ENCODE assay signal across 25 mouse cellular contexts in genomic region chr11:117743454-117744030, GRCm38 (mm10). TPM values are rescaled to one million over a fixed set of nuclear protein-coding genes. Genes with fewer than 3 reads are reported as not detected.
DNase-seq lines count a peak whose midpoint lies in the region; ATAC-seq lines count a peak whose summit lies in the region.
"Had no signal": no experiment of that assay in that cellular context is flagged by ENCODE, and none has a peak within 500 bp of the region (broad histone marks: within the 10 kb centered on the region; RNA-seq: fewer than 3 reads in every experiment).

No protein-coding gene starts in this region.

- H3K27me3 ChIP-seq in liver, embryonic 11.5 days (replicated peaks; ENCODE audit: control insufficient read depth, insufficient read depth, low read length) = no peaks in the 10 kb centered on the region
- H3K27me3 ChIP-seq in embryonic facial prominence, embryonic 14.5 days (replicated peaks; ENCODE audit: control insufficient read depth, insufficient read depth, low read length) = no peaks in the 10 kb centered on the region
- H3K27me3 ChIP-seq: liver, embryonic 15.5 days had no signal

- no peak overlapping the region for H3K27ac ChIP-seq in liver, embryonic 11.5 days (ENCODE audit: low read depth, low read length)
- no peak overlapping the region for H3K27ac ChIP-seq in embryonic facial prominence, embryonic 14.5 days (replicated peaks; ENCODE audit: low read depth, low read length)
- H3K27ac ChIP-seq: forebrain, embryonic 10.5 days; liver, embryonic 15.5 days; midbrain, embryonic 10.5 days had no signal

- DNase-seq in liver, embryonic 11.5 days (ENCODE audit: low spot score) = no peak
- no peak for DNase-seq in liver
- DNase-seq in c-Kit-positive CD71-positive TER-119-negative erythroid progenitor cells, embryonic 14.5 days (ENCODE audit: low read depth) = peak; percentile 3
- DNase-seq in embryonic facial prominence, embryonic 14.5 days (ENCODE audit: low spot score) = peak; percentile 24
- DNase-seq in thymus, postnatal 4 days = no peak
- no peak for DNase-seq in heart, postnatal 10 days
- no peak for DNase-seq in lung, adult 18-20 months
- DNase-seq: adrenal gland, postnatal 36 days; cerebellum, adult 18-20 months; cerebellum, postnatal 25 days; forebrain, postnatal 0 days; gastrocnemius, postnatal 10 days; heart, adult 11 months; lung, postnatal 14 days; right cerebral cortex, adult 18-20 months; thymus, adult 18-20 months had no signal

- 50% methylated on average over 4 of the region's 4 CpGs for WGBS in liver, embryonic 11.5 days
- WGBS in embryonic facial prominence, embryonic 14.5 days = 33% methylated on average over 4 of the region's 4 CpGs

- H3K4me3 ChIP-seq in liver, embryonic 11.5 days (ENCODE audit: low read depth, low read length) = no peak overlapping the region
- H3K4me3 ChIP-seq in embryonic facial prominence, embryonic 14.5 days (ENCODE audit: low read depth, low read length) = no peak overlapping the region
- H3K4me3 ChIP-seq: forebrain, embryonic 10.5 days; liver, embryonic 15.5 days; midbrain, embryonic 10.5 days had no signal

- no peaks in the 10 kb centered on the region; the same call in 1 of the 2 replicates for H3K4me1 ChIP-seq in liver, embryonic 11.5 days (replicated peaks; ENCODE audit: control insufficient read depth, insufficient read depth, low read length)
- H3K4me1 ChIP-seq in embryonic facial prominence, embryonic 14.5 days (ENCODE audit: control insufficient read depth, insufficient read depth, low read length) = peaks cover 3% of the 10 kb centered on the region; the same call in 1 of the 2 replicates
- H3K4me1 ChIP-seq: forebrain, embryonic 10.5 days; midbrain, embryonic 10.5 days had no signal

- intact Hi-C loops in heart, postnatal 10 days (cut with DNase I) = no loop called here

- no peaks in the 10 kb centered on the region for H3K9me3 ChIP-seq in liver, embryonic 11.5 days (ENCODE audit: control insufficient read depth, low read length)
- no peaks in the 10 kb centered on the region for H3K9me3 ChIP-seq in embryonic facial prominence, embryonic 14.5 days (ENCODE audit: control insufficient read depth, low read length)
- H3K9me3 ChIP-seq: forebrain, embryonic 10.5 days; G1E; liver, embryonic 15.5 days; midbrain, embryonic 10.5 days had no signal

- no peak overlapping the region for H3K9ac ChIP-seq in liver, embryonic 11.5 days (ENCODE audit: low read depth, low read length)
- no peak overlapping the region for H3K9ac ChIP-seq in embryonic facial prominence, embryonic 14.5 days (ENCODE audit: low read depth, low read length)
- H3K9ac ChIP-seq: forebrain, postnatal 0 days; liver, embryonic 15.5 days had no signal

- H3K36me3 ChIP-seq in liver, embryonic 11.5 days (ENCODE audit: control insufficient read depth, insufficient read depth, low read length) = peaks cover 40% of the 10 kb centered on the region
- H3K36me3 ChIP-seq in embryonic facial prominence, embryonic 14.5 days (ENCODE audit: control insufficient read depth, insufficient read depth, low read length) = peaks cover 99% of the 10 kb centered on the region

- no peak overlapping the region for H3K4me2 ChIP-seq in liver, embryonic 11.5 days
- H3K4me2 ChIP-seq in embryonic facial prominence, embryonic 14.5 days (ENCODE audit: low read depth, low read length) = no peak overlapping the region
- H3K4me2 ChIP-seq: liver, embryonic 15.5 days had no signal

- 0 out of 2 replicates have a peak, but pooled peaks have one; percentile 41 for ATAC-seq in liver, embryonic 11.5 days (replicated peaks; ENCODE audit: low FRiP score)
- no peak for ATAC-seq in embryonic facial prominence, embryonic 14.5 days (ENCODE audit: low read depth)
- ATAC-seq in megakaryocyte progenitor cell, adult 5-6 weeks (replicated peaks; ENCODE audit: poor library complexity) = 0 out of 2 replicates have a peak, but pooled peaks have one; percentile 14
- ATAC-seq: forebrain, postnatal 0 days; hindbrain, embryonic 16.5 days; intestine, embryonic 16.5 days had no signal

RNA-seq across cellular contexts. Expression of gene Tmc8, which starts 38.3 kb away (rescaled TPM):
- 18.6 and 18.8 TPM in 2 replicates for polyA plus RNA-seq in liver, embryonic 11.5 days (2014; fragmentation: Nextera tagmentation; extraction: Ambion mirVana)
- polyA plus RNA-seq in embryonic facial prominence, embryonic 14.5 days (2014; fragmentation: Nextera tagmentation; extraction: Ambion mirVana) = 1.1 and 1.3 TPM in 2 replicates
- 2.1 and 3.1 TPM in 2 replicates for total RNA-seq in megakaryocyte progenitor cell, adult 5-6 weeks (2015)
- total RNA-seq in megakaryocyte progenitor cell, adult 5-6 weeks (2017) = 2.0 and 2.1 TPM in 2 replicates
- total RNA-seq in heart, postnatal 10 days (2021) = 1 to 10 TPM; 4.4 to 6.4 TPM

RNA-seq across cellular contexts. Expression of gene Tmc6, which starts 38.5 kb away (rescaled TPM):
- 61.2 and 62.1 TPM in 2 replicates for polyA plus RNA-seq in liver, embryonic 11.5 days (2014; fragmentation: Nextera tagmentation; extraction: Ambion mirVana)
- polyA plus RNA-seq in embryonic facial prominence, embryonic 14.5 days (2014; fragmentation: Nextera tagmentation; extraction: Ambion mirVana) = 16.5 and 17.6 TPM in 2 replicates
- total RNA-seq in megakaryocyte progenitor cell, adult 5-6 weeks (2015) = 34.0 and 50.6 TPM in 2 replicates
- total RNA-seq in megakaryocyte progenitor cell, adult 5-6 weeks (2017) = 8.6 and 13.1 TPM in 2 replicates
- total RNA-seq in heart, postnatal 10 days (2021) = 10 to 100 TPM; 29.4 to 33.7 TPM

RNA-seq across cellular contexts. Expression of gene 6030468B19Rik, which starts 53.9 kb away (rescaled TPM):
- 49.3 and 54.3 TPM in 2 replicates for polyA plus RNA-seq in liver, embryonic 11.5 days (2014; fragmentation: Nextera tagmentation; extraction: Ambion mirVana)
- not detected in 2 replicates for polyA plus RNA-seq in embryonic facial prominence, embryonic 14.5 days (2014; fragmentation: Nextera tagmentation; extraction: Ambion mirVana)
- total RNA-seq in megakaryocyte progenitor cell, adult 5-6 weeks (2015) = 0.37 and 0.76 TPM in 2 replicates
- not detected in 2 replicates for total RNA-seq in megakaryocyte progenitor cell, adult 5-6 weeks (2017)
- total RNA-seq in heart, postnatal 10 days (2021) = not detected
- total RNA-seq: adrenal gland, postnatal 36 days; forebrain, postnatal 0 days; gastrocnemius, postnatal 10 days; monocyte, adult 5-6 weeks had no signal
- polyA plus RNA-seq: forebrain, postnatal 0 days; hindbrain, embryonic 16.5 days; kidney, embryonic 14.5 days had no signal

Comparison
In these comparisons a context has a peak if more than half of its experiments do, and no peak if none do; other contexts are left out.
1. DNase-seq: peak in c-Kit-positive CD71-positive TER-119-negative erythroid progenitor cells, embryonic 14.5 days (single experiment) and embryonic facial prominence, embryonic 14.5 days (single experiment); none in liver, embryonic 11.5 days (single experiment), liver (single experiment), thymus, postnatal 4 days (single experiment), heart, postnatal 10 days (0 of 2) and lung, adult 18-20 months (0 of 2).